ENCODE assay signal across 21 mouse cellular contexts in genomic region chr3:146474428-146474827, GRCm38 (mm10).
"Had no signal": no experiment of that assay in that cellular context is flagged by ENCODE, and none has a peak within 500 bp of the region (broad histone marks: within the 10 kb centered on the region; RNA-seq: fewer than 3 reads in every experiment).

No protein-coding gene starts in this region.

- H3K36me3 ChIP-seq: limb, embryonic 12.5 days; limb, embryonic 15.5 days; midbrain, embryonic 12.5 days; midbrain, embryonic 15.5 days; neural tube, embryonic 12.5 days; neural tube, embryonic 15.5 days; stomach, embryonic 15.5 days had no signal

- ATAC-seq: intestine, embryonic 16.5 days; liver, postnatal 0 days; lung, postnatal 0 days; midbrain, embryonic 15.5 days had no signal

- H3K4me2 ChIP-seq: limb, embryonic 12.5 days; limb, embryonic 15.5 days; liver, embryonic 11.5 days; lung, embryonic 14.5 days; midbrain, embryonic 12.5 days; midbrain, embryonic 15.5 days; neural tube, embryonic 12.5 days; neural tube, embryonic 15.5 days; stomach, embryonic 15.5 days had no signal

- DNase-seq: left cerebral cortex, postnatal 4 days; liver, postnatal 0 days; lung, embryonic 14.5 days; right cerebral cortex, adult 18-20 months; right cerebral cortex, postnatal 14 days; right cerebral cortex, postnatal 4 days; spleen, adult 18-20 months; thymus, adult 18-20 months; thymus, postnatal 36 days had no signal

- H3K4me1 ChIP-seq: limb, embryonic 12.5 days; limb, embryonic 15.5 days; midbrain, embryonic 12.5 days; midbrain, embryonic 15.5 days; neural tube, embryonic 12.5 days; neural tube, embryonic 15.5 days; stomach, embryonic 15.5 days had no signal

- H3K9me3 ChIP-seq: limb, embryonic 12.5 days; limb, embryonic 15.5 days; midbrain, embryonic 12.5 days; midbrain, embryonic 15.5 days; neural tube, embryonic 12.5 days; neural tube, embryonic 15.5 days; stomach, embryonic 15.5 days had no signal

- H3K4me3 ChIP-seq: limb, embryonic 12.5 days; limb, embryonic 15.5 days; midbrain, embryonic 12.5 days; midbrain, embryonic 15.5 days; neural tube, embryonic 12.5 days; neural tube, embryonic 15.5 days; stomach, embryonic 15.5 days had no signal

- H3K27ac ChIP-seq: limb, embryonic 12.5 days; limb, embryonic 15.5 days; liver, embryonic 14.5 days; macrophage; midbrain, embryonic 12.5 days; midbrain, embryonic 15.5 days; neural tube, embryonic 12.5 days; neural tube, embryonic 15.5 days; stomach, embryonic 15.5 days had no signal

- H3K9ac ChIP-seq: limb, embryonic 12.5 days; limb, embryonic 15.5 days; liver, embryonic 14.5 days; liver, postnatal 0 days; lung, embryonic 14.5 days; midbrain, embryonic 12.5 days; midbrain, embryonic 15.5 days; neural tube, embryonic 12.5 days; neural tube, embryonic 15.5 days; stomach, embryonic 15.5 days had no signal

- H3K27me3 ChIP-seq: limb, embryonic 12.5 days; limb, embryonic 15.5 days; midbrain, embryonic 12.5 days; midbrain, embryonic 15.5 days; neural tube, embryonic 12.5 days; neural tube, embryonic 15.5 days; stomach, embryonic 15.5 days had no signal
